Mouse (Mus musculus) forebrain, postnatal 0 days (tissue): ENCODE measurements around the gene Triml1. TPM values are rescaled to one million over a fixed set of nuclear protein-coding genes. Genes with fewer than 3 reads are reported as not detected.

Source experiments
- ATAC-seq: fragments of 200-750 bp; cut with Nextera tagmentation; 2 replicates; pipeline ENCODE4 v1.8.0; 2017; ENCODE audit warnings: mild to moderate bottlenecking, moderate library complexity
- DNase-seq: peaks from one replicate; pipeline ENCODE4 v3.0.0-alpha.2; 2015
- H3K27ac ChIP-seq: fragments of 300-500 bp; sonication (generic); 2 replicates; pipeline ENCODE4 v1.5.1; 2014; ENCODE audit warnings: low read depth, mild to moderate bottlenecking, antibody characterized with exemption, low read length, moderate library complexity, mixed read lengths
- H3K27me3 ChIP-seq: fragments of 300-500 bp; sonication (generic); 2 replicates; pipeline ENCODE4 v1.6.1; 2014; ENCODE audit warnings: mild to moderate bottlenecking, low read length, mixed read lengths; ENCODE audit not compliant: insufficient read depth
- H3K36me3 ChIP-seq: fragments of 300-500 bp; sonication (generic); 2 replicates; pipeline ENCODE4 v1.6.1; 2014; ENCODE audit warnings: mild to moderate bottlenecking, moderate library complexity; ENCODE audit not compliant: insufficient read depth
- H3K4me1 ChIP-seq: fragments of 300-500 bp; sonication (generic); 2 replicates; pipeline ENCODE4 v1.6.1; 2014; ENCODE audit warnings: antibody characterized with exemption; ENCODE audit not compliant: insufficient read depth
- H3K4me2 ChIP-seq: fragments of 300-500 bp; sonication (generic); 2 replicates; pipeline ENCODE4 v1.6.1; 2014; ENCODE audit warnings: low read depth, mild to moderate bottlenecking, moderate library complexity
- H3K4me3 ChIP-seq: fragments of 300-500 bp; sonication (generic); 2 replicates; pipeline ENCODE4 v1.5.1; 2014; ENCODE audit warnings: low read depth, low read length, mixed read lengths
- H3K9ac ChIP-seq: fragments of 300-500 bp; sonication (generic); 2 replicates; pipeline ENCODE4 v1.6.1; 2014; ENCODE audit warnings: mild to moderate bottlenecking
- H3K9me3 ChIP-seq: fragments of 300-500 bp; sonication (generic); 2 replicates; pipeline ENCODE4 v1.6.1; 2016; ENCODE audit warnings: low read length
- CTCF ChIP-seq: sonication (generic); IDR thresholded peaks from 2 replicates; pipeline ENCODE4 v1.5.1; 2016; ENCODE audit warnings: antibody characterized with exemption, control low read depth, low read depth
- WGBS: fragments of 180-500 bp; shearing (Covaris S2); extraction: QIAGEN DNeasy Blood & Tissue Kit; methylation state at CpG from one replicate; pipeline ENCODE4 v1.1.7; 2014; 5-methylcytosine and 5-hydroxymethylcytosine counted together
- polyA plus RNA-seq: library from polyadenylated mRNA; unstranded; fragments of >200 nt; fragmentation: Nextera tagmentation; extraction: Ambion mirVana; gene quantifications from 2 replicates; pipeline ENCODE4 v1.2.1, GENCODE M21; 2015
- total RNA-seq: library from RNA; depleted of rRNA; stranded (reverse); fragments of >200 nt; gene quantifications from 2 replicates; pipeline ENCODE4 v1.2.3, GENCODE M21; 2014; rRNA removed

The Triml1 gene
- not detected in 2 replicates for total RNA-seq
- not detected in 2 replicates for polyA plus RNA-seq

- TF ChIP-seq CTCF: no peak
- Histone ChIP-seq H3K4me2 (no peak within 1 kb of the TSS), H3K9me3 (no peaks in the 10 kb centered on the region), H3K27ac (no peak within 1 kb of the TSS), H3K36me3 (no peaks in the 10 kb centered on the region), H3K27me3 (no peaks in the 10 kb centered on the region), H3K9ac (no peak within 1 kb of the TSS), H3K4me3 (no peak within 1 kb of the TSS), H3K4me1 (no peaks in the 10 kb centered on the region)
- WGBS: 74% methylated on average over 2 of the region's 2 CpGs
- ATAC-seq: no peak
- no peak for DNase-seq
These were observed at the start of gene Triml1 for GRCm38 (mm10) chr8:43141386-43141785. Triml1 (minus strand) TSS chr8:43141486.

- Histone ChIP-seq H3K36me3 (no peaks in the 10 kb centered on the region), H3K27me3 (no peaks in the 10 kb centered on the region), H3K4me3 (no peak overlapping the region), H3K27ac (no peak overlapping the region), H3K4me1 (no peaks in the 10 kb centered on the region), H3K4me2 (no peak overlapping the region), H3K9ac (no peak overlapping the region), H3K9me3 (no peaks in the 10 kb centered on the region)
- DNase-seq (no peak), ATAC-seq (no peak)
- WGBS: 92% methylated on average over 2 of the region's 2 CpGs
- no peak for TF ChIP-seq CTCF
These were observed 41.0 kb upstream of the Triml1 start for GRCm38 (mm10) chr8:43182281-43182680.

GRCm38 (mm10) chr8:43180054-43180690 is 38.9 kb upstream of the Triml1 start, which contains the start of gene Triml2:
Triml2 (plus strand) TSS chr8:43180541.
- H3K9me3 ChIP-seq: no peaks in the 10 kb centered on the region
- no peak within 1 kb of the TSS for H3K9ac ChIP-seq
- no peak within 1 kb of the TSS for H3K4me3 ChIP-seq
- DNase-seq: no peak
- H3K36me3 ChIP-seq: no peaks in the 10 kb centered on the region
- 97% methylated on average over 13 of the region's 13 CpGs for WGBS
- no peaks in the 10 kb centered on the region for H3K4me1 ChIP-seq
- H3K4me2 ChIP-seq: no peak within 1 kb of the TSS
- H3K27me3 ChIP-seq: no peaks in the 10 kb centered on the region
- ATAC-seq: no peak
- TF ChIP-seq CTCF: no peak
- no peak within 1 kb of the TSS for H3K27ac ChIP-seq

GRCm38 (mm10) chr8:43179189-43179588 is 37.9 kb upstream of the Triml1 start:
- DNase-seq (no peak), ATAC-seq (no peak; the same call in 1 of the 2 replicates)
- WGBS: 46% methylated on average over 4 of the region's 4 CpGs
- TF ChIP-seq CTCF: no peak
- Histone ChIP-seq H3K4me1 (no peaks in the 10 kb centered on the region), H3K36me3 (no peaks in the 10 kb centered on the region), H3K27me3 (no peaks in the 10 kb centered on the region), H3K27ac (no peak overlapping the region), H3K9ac (no peak overlapping the region), H3K4me2 (no peak overlapping the region), H3K4me3 (no peak overlapping the region), H3K9me3 (no peaks in the 10 kb centered on the region)

GRCm38 (mm10) chr8:43178263-43178662 is 37.0 kb upstream of the Triml1 start:
- Histone ChIP-seq H3K27ac (no peak overlapping the region), H3K4me2 (no peak overlapping the region), H3K4me1 (no peaks in the 10 kb centered on the region), H3K9ac (no peak overlapping the region), H3K4me3 (no peak overlapping the region), H3K9me3 (0 out of 2 replicates have a peak, but pooled peaks cover under 1% of the 10 kb centered on the region), H3K27me3 (no peaks in the 10 kb centered on the region), H3K36me3 (no peaks in the 10 kb centered on the region)
- ATAC-seq (no peak), DNase-seq (no peak)
- TF ChIP-seq CTCF: peak; percentile 18; the same call in 1 of the 2 replicates
- WGBS: 63% methylated on average over 3 of the region's 3 CpGs

GRCm38 (mm10) chr8:43176766-43177486 is 35.6 kb upstream of the Triml1 start:
- WGBS: 92% methylated on average over 6 of the region's 6 CpGs
- 0 out of 2 replicates have a peak, but pooled peaks cover 3% of the 10 kb centered on the region for H3K9me3 ChIP-seq
- no peak for ATAC-seq

GRCm38 (mm10) chr8:43169249-43169755 is 28.0 kb upstream of the Triml1 start:
- no peak overlapping the region for H3K9ac ChIP-seq
- no peak overlapping the region for H3K4me3 ChIP-seq
- no peak overlapping the region for H3K27ac ChIP-seq
- H3K36me3 ChIP-seq: no peaks in the 10 kb centered on the region
- no peak for TF ChIP-seq CTCF
- 0 out of 2 replicates have a peak, but pooled peaks cover 3% of the 10 kb centered on the region for H3K9me3 ChIP-seq
- H3K4me2 ChIP-seq: no peak overlapping the region
- 68% methylated on average over 6 of the region's 6 CpGs for WGBS
- H3K4me1 ChIP-seq: no peaks in the 10 kb centered on the region
- no peaks in the 10 kb centered on the region for H3K27me3 ChIP-seq
- ATAC-seq (no peak), DNase-seq (peak; percentile 6)

More at GRCm38 (mm10) chr8:43176766-43177486, 35.6 kb upstream of the Triml1 start:
- Histone ChIP-seq H3K4me2 (no peak overlapping the region), H3K4me3 (no peak overlapping the region), H3K27ac (no peak overlapping the region), H3K9ac (no peak overlapping the region), H3K4me1 (no peaks in the 10 kb centered on the region), H3K36me3 (no peaks in the 10 kb centered on the region), H3K27me3 (no peaks in the 10 kb centered on the region)
- no peak for TF ChIP-seq CTCF
- no peak for DNase-seq
